Mouse (Mus musculus) bone marrow, adult 2 months (tissue): ENCODE measurements around the gene Itsn1.

Experiments
- CTCF ChIP-seq: fragments of 200-500 bp; IDR thresholded peaks from 2 replicates; pipeline ENCODE4 v1.5.1; 2011; ENCODE audit warnings: low read length, control low read depth; ENCODE audit not compliant: control insufficient read depth, insufficient read depth
- POLR2A ChIP-seq: fragments of 200-500 bp; IDR thresholded peaks from 2 replicates; pipeline ENCODE4 v1.6.1; 2011; ENCODE audit warnings: low read depth, mild to moderate bottlenecking, control low read depth, low read length, borderline replicate concordance; ENCODE audit not compliant: control insufficient read depth

- TF ChIP-seq POLR2A (no peak), CTCF (no peak)
These were observed 82.8 kb downstream of the Itsn1 start for GRCm38 (mm10) chr16:91811876-91812275.
